Mouse (Mus musculus) midbrain, embryonic 16.5 days (tissue): Measurements from ENCODE around the gene Cit. TPM values are rescaled to one million over a fixed set of nuclear protein-coding genes. Genes with fewer than 3 reads are reported as not detected.

Experiments used
- ATAC-seq: fragments of 200-750 bp; cut with Nextera tagmentation; 2 replicates; pipeline ENCODE4 v1.8.0; 2017; ENCODE audit warnings: moderate TSS enrichment
- H3K27ac ChIP-seq: fragments of 300-500 bp; sonication (generic); 2 replicates; pipeline ENCODE4 v1.5.1; 2014; ENCODE audit warnings: mild to moderate bottlenecking, low read length, mixed read lengths
- H3K27me3 ChIP-seq: fragments of 300-500 bp; sonication (generic); 2 replicates; pipeline ENCODE4 v1.6.1; 2014; ENCODE audit warnings: low read depth, low read length, mixed read lengths; ENCODE audit not compliant: control insufficient read depth, insufficient read depth
- H3K36me3 ChIP-seq: fragments of 300-500 bp; sonication (generic); 2 replicates; pipeline ENCODE4 v1.6.1; 2014; ENCODE audit warnings: mild to moderate bottlenecking, low read length, moderate library complexity, mixed read lengths; ENCODE audit not compliant: control insufficient read depth, insufficient read depth
- H3K4me1 ChIP-seq: fragments of 300-500 bp; sonication (generic); 2 replicates; pipeline ENCODE4 v1.6.1; 2014; ENCODE audit warnings: mild to moderate bottlenecking, low read length, mixed read lengths; ENCODE audit not compliant: control insufficient read depth, insufficient read depth
- H3K4me2 ChIP-seq: fragments of 300-500 bp; sonication (generic); 2 replicates; pipeline ENCODE4 v1.6.1; 2014; ENCODE audit warnings: mild to moderate bottlenecking, low read length, mixed read lengths
- H3K4me3 ChIP-seq: fragments of 300-500 bp; sonication (generic); 2 replicates; pipeline ENCODE4 v1.5.1; 2014; ENCODE audit warnings: low read depth, mild to moderate bottlenecking, low read length, moderate library complexity, mixed read lengths
- H3K9ac ChIP-seq: fragments of 300-500 bp; sonication (generic); 2 replicates; pipeline ENCODE4 v1.6.1; 2014; ENCODE audit warnings: low read depth, low read length, mixed read lengths
- H3K9me3 ChIP-seq: fragments of 300-500 bp; sonication (generic); replicated peaks from 2 replicates; pipeline ENCODE4 v1.6.1; 2014; ENCODE audit warnings: mild to moderate bottlenecking, low read length, mixed read lengths; ENCODE audit not compliant: control insufficient read depth, poor library complexity, severe bottlenecking
- WGBS: fragments of 180-500 bp; shearing (Covaris S2); extraction: QIAGEN DNeasy Blood & Tissue Kit; methylation state at CpG from one replicate; pipeline ENCODE4 v1.1.7; 2014; 5-methylcytosine and 5-hydroxymethylcytosine counted together
- polyA plus RNA-seq: library from polyadenylated mRNA; unstranded; fragments of >200 nt; fragmentation: Nextera tagmentation; extraction: Ambion mirVana; gene quantifications from 2 replicates; pipeline ENCODE4 v1.2.1, GENCODE M21; 2015

Cit gene
- polyA plus RNA-seq, 1 experiment from 2014 or later: 30.7 TPM

DNA sequence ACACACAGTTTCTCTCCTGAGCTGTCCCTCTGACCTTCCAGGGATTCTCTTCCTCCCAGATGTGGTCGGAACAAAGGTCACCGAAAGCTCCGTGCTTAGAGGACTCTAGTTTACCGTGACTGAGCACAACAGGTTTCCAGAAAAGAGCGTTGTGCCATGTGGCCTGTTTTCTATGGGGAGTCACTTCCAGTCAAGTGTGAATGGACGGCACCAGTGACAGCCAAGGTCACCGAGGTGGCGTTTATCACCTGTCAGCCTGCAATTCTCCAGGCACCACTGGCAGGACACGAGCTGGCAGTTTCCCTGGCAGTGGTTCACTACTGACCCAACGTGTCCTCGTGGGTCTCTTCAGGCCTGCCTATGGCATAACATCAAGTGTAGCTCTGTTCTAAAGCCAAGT, 174.3 kb downstream of the Cit start:
- Histone ChIP-seq H3K36me3 (peaks cover 58% of the 10 kb centered on the region), H3K4me2 (no peak overlapping the region), H3K27me3 (no peaks in the 10 kb centered on the region), H3K4me3 (no peak overlapping the region), H3K4me1 (peaks cover 11% of the 10 kb centered on the region), H3K9me3 (no peaks in the 10 kb centered on the region), H3K27ac (no peak overlapping the region), H3K9ac (no peak overlapping the region)
- WGBS: 88% methylated on average over 11 of the region's 11 CpGs
- no peak for ATAC-seq

DNA sequence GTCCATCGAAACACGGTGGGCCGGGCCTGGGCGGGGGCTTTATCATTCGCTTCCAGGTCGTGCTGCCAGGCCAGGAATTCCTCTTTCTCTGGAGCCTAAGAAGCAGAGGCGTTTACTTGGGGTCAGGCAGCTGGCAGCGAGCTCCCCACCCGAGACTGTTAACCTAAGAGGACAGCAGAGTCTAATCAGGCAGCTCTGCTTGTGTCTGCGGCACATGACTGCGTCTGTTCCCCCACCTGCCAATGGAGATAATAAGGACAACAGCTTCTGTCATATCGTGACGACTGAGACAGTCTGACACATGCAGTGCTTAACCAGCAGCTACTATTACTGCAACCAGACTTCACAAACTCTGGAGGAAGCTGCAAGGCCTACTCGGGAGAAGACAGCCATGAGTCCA, 176.5 kb downstream of the Cit start:
- peaks cover 42% of the 10 kb centered on the region for H3K36me3 ChIP-seq
- WGBS: 93% methylated on average over 14 of the region's 14 CpGs
- no peak overlapping the region for H3K9ac ChIP-seq
- H3K4me3 ChIP-seq: no peak overlapping the region
- no peaks in the 10 kb centered on the region for H3K9me3 ChIP-seq
- no peak overlapping the region for H3K4me2 ChIP-seq
- no peak for ATAC-seq
- H3K4me1 ChIP-seq: peaks cover 11% of the 10 kb centered on the region
- H3K27ac ChIP-seq: no peak overlapping the region
- H3K27me3 ChIP-seq: no peaks in the 10 kb centered on the region

DNA sequence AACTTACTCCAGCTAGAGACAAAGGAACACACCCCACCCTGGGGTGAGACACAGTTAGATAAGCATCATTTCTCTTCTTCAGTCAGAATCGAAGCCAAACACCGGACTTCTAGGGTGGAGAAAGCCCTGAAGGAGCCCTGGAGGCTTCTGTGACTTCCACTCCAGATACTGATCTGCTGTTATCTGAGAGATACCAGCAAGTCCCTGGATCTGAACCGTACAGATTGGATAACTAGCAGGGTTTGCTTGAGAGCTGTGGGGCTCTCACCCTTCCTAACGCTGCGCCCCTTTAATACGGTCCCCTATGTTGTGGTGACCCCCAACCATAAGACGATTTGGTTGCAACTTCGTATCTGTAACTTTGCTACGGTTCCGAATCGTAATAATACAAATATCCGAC, 177.1 kb downstream of the Cit start:
- peaks cover 11% of the 10 kb centered on the region for H3K4me1 ChIP-seq
- no peak overlapping the region for H3K4me3 ChIP-seq
- no peak overlapping the region for H3K27ac ChIP-seq
- WGBS: 96% methylated on average over 12 of the region's 12 CpGs
- no peaks in the 10 kb centered on the region for H3K27me3 ChIP-seq
- H3K36me3 ChIP-seq: peaks cover 38% of the 10 kb centered on the region
- H3K4me2 ChIP-seq: no peak overlapping the region; the same call in 1 of the 2 replicates
- H3K9me3 ChIP-seq: no peaks in the 10 kb centered on the region
- no peak for ATAC-seq
- no peak overlapping the region for H3K9ac ChIP-seq

DNA sequence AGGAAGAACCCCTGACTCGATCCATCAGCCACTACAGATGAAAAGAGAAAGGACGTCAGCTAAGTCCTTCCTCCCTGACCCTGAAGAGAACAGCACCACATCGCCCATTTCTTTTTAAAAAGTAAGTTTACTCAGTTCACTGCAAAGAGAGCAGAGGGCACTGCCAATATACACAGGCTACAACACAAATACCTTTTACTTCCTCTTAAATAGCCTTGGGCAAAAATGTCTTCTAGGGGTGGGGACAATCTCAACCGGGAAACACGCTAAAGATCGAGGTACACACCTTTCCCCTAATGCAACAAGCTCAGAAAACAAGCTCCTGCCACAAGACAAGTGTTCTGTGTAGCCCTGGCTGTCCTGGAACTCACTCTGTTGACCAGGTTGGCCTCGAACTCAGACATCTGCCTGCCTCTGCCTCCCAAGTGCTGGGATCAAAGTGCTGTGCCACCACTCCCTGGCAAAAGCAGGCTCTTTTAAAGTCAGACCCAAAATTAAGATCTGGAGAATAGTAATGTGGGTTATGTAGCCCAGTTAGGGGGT, 177.7 kb downstream of the Cit start:
- peak overlapping the region; percentile 75; the same call in 1 of the 2 replicates for H3K4me3 ChIP-seq
- H3K36me3 ChIP-seq: peaks cover 32% of the 10 kb centered on the region
- H3K27ac ChIP-seq: no peak overlapping the region
- peak overlapping the region; percentile 81 for H3K4me2 ChIP-seq
- H3K9me3 ChIP-seq: no peaks in the 10 kb centered on the region
- no peak for ATAC-seq
- no peaks in the 10 kb centered on the region for H3K27me3 ChIP-seq
- no peak overlapping the region for H3K9ac ChIP-seq
- WGBS: 89% methylated on average over 7 of the region's 7 CpGs
- H3K4me1 ChIP-seq: peaks cover 11% of the 10 kb centered on the region

DNA sequence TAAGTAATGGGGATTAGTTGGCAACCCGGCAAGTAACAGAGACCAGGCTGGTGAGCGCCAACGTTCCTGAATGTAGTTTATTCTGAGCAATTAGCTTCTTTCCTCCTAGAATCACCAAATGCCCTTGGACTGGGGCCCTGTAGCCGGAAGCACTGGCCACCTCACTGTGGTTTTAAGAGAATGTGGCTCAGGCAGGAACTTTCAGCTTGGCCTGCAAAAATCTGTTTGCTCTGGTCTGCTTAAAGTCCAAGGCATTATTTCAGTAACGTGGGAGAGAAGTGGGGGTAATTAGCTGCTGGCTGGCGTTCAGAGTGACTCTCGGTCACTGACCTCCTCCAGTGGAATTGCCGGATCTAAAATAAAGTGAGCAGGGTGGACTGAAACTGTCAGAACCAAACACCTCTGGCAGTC, 178.2 kb downstream of the Cit start:
- peak overlapping the region; percentile 75 for H3K4me3 ChIP-seq
- H3K27ac ChIP-seq: no peak overlapping the region
- H3K4me2 ChIP-seq: peak overlapping the region; percentile 81
- WGBS: 22% methylated on average over 8 of the region's 8 CpGs
- H3K36me3 ChIP-seq: peaks cover 28% of the 10 kb centered on the region
- H3K9ac ChIP-seq: peak overlapping the region; percentile 75; the same call in 1 of the 2 replicates
- peaks cover 11% of the 10 kb centered on the region for H3K4me1 ChIP-seq
- H3K27me3 ChIP-seq: no peaks in the 10 kb centered on the region
- no peak for ATAC-seq
- H3K9me3 ChIP-seq: no peaks in the 10 kb centered on the region

DNA sequence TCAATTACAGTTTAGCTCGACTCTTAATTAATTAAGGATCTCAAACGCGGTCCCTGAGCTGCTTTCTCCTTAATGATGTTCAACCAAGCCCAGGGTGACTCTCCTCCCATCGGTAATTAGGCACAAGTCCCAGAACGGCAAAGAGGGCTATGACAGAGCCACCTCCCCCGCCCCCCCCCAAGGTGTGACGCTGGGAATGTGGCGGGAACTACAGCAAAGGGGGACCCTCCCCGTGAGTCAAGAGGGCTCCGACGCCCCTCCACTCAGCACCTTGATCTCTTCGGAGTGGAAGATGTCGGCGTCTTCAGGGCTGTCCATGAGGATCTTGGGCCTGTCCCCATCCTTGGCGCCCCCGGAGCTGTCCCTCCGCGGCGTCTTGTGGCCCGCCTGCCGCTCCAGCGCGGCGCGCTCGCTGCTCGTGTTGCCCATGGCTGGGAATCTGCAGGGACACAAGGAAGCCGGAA, 178.8 kb downstream of the Cit start:
- H3K4me2 ChIP-seq: peak overlapping the region; percentile 81
- H3K27me3 ChIP-seq: no peaks in the 10 kb centered on the region
- H3K27ac ChIP-seq: peak overlapping the region; percentile 60
- peak overlapping the region; percentile 75 for H3K9ac ChIP-seq
- 0% methylated on average over 28 of the region's 28 CpGs for WGBS
- peaks cover 24% of the 10 kb centered on the region for H3K36me3 ChIP-seq
- peak; percentile 72 for ATAC-seq
- H3K9me3 ChIP-seq: no peaks in the 10 kb centered on the region
- H3K4me3 ChIP-seq: peak overlapping the region; percentile 75
- peaks cover 11% of the 10 kb centered on the region for H3K4me1 ChIP-seq

DNA sequence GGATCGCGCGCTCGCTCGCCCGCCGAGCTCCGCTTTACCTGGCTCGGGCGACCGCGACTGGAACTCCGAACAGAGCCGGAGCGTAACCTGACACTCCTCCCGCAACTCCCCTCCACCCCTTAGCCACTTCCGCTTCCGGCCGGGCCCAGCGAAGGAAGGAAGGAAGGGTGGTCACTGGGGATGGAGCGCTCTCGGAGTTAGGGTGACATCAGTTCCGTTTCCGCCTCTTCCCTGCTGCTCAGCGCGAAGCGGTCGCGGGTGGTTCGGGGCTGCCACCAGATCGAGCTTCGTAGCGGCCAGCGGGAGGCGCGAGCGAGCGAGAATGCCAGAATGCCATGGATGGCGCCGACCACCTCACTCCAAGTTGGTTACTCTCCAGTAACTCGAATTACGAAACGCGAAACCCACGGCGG, 179.3 kb downstream of the Cit start, which contains the start of gene Prkab1:
Prkab1 (minus strand) TSS at position 182 of the 413 bp plus-strand sequence.
- peaks cover 20% of the 10 kb centered on the region for H3K36me3 ChIP-seq

DNA sequence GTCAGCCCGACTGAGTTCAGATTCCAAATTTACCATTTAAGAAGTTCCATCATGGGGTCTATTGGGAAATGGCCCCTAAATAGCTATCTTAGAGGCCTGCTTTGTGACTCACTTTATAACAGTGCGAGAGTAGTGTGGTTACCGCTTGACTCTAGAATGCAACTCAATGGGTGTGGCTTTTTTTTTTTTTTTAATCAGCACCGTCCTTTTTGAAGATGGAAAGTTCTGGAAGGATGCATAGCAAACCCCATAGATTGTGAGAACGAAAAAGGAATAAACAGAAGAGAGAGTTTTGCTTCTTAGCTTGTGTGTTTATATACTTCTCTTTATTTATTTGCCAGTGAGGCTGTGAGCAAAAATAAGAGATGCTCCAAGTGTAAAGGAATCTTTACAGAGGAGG, 181.0 kb downstream of the Cit start:
- Histone ChIP-seq H3K27me3 (no peaks in the 10 kb centered on the region), H3K36me3 (peaks cover 4% of the 10 kb centered on the region), H3K4me1 (peaks cover 16% of the 10 kb centered on the region), H3K27ac (no peak overlapping the region), H3K4me3 (no peak overlapping the region), H3K9ac (no peak overlapping the region), H3K9me3 (no peaks in the 10 kb centered on the region), H3K4me2 (no peak overlapping the region)
- WGBS: 98% methylated on average over 5 of the region's 5 CpGs
- no peak for ATAC-seq

More for the DNA sequence above, 179.3 kb downstream of the Cit start, which contains the start of gene Prkab1:
- H3K4me1 ChIP-seq: peaks cover 11% of the 10 kb centered on the region
- WGBS: under 1% methylated on average over 42 of the region's 46 CpGs
- no peaks in the 10 kb centered on the region for H3K27me3 ChIP-seq
- H3K9ac ChIP-seq: peak within 1 kb of the TSS; percentile 75
- peak; percentile 98 for ATAC-seq
- H3K4me3 ChIP-seq: peak within 1 kb of the TSS; percentile 75
- H3K27ac ChIP-seq: peak within 1 kb of the TSS; percentile 73
- no peaks in the 10 kb centered on the region for H3K9me3 ChIP-seq
- peak within 1 kb of the TSS; percentile 81 for H3K4me2 ChIP-seq

DNA sequence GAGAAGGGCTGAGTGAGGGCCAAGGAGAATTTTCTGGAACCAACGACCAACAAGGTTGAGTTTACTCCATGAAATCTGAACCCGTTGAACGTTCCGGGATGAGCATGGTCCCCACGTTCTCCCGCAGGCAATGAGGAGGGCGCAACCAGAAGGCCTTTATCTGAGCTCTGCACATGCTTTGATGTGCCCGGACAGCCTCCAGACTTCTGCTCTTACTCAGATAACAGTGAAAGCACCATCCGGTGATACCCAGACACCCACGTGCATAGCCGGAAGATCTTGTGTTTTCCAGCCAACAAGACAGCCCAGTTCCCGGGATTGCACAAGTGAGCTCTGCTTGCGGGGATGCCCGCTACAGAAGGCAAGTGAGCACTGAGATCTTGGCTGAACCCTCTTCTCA, 181.5 kb downstream of the Cit start:
- no peak overlapping the region for H3K9ac ChIP-seq
- no peaks in the 10 kb centered on the region for H3K9me3 ChIP-seq
- H3K27me3 ChIP-seq: no peaks in the 10 kb centered on the region
- H3K4me3 ChIP-seq: no peak overlapping the region
- ATAC-seq: no peak
- WGBS: 97% methylated on average over 14 of the region's 14 CpGs
- H3K36me3 ChIP-seq: no peaks in the 10 kb centered on the region
- H3K27ac ChIP-seq: no peak overlapping the region
- peaks cover 17% of the 10 kb centered on the region for H3K4me1 ChIP-seq
- no peak overlapping the region for H3K4me2 ChIP-seq
